Mouse (Mus musculus) spleen, adult 2 months (tissue): ENCODE results near the gene Syt16. TPM values are rescaled to one million over a fixed set of nuclear protein-coding genes. Genes with fewer than 3 reads are reported as not detected.

ENCODE experiments used
- DNase-seq, 2 experiments: peaks; one replicate each; pipeline versions ENCODE4 v3.0.0 to v3.0.0-alpha.2; 2012 to 2021; ENCODE audit warnings: low spot score in 2 of 2, low read depth in 1 of 2
- H3K27ac ChIP-seq: fragments of 200-500 bp; 2 replicates; pipeline ENCODE4 v1.5.1; 2012; ENCODE audit warnings: low read length, inconsistent platforms; ENCODE audit not compliant: insufficient read depth
- H3K27me3 ChIP-seq: fragments of 200-500 bp; 2 replicates; pipeline ENCODE4 v1.6.1; 2012; ENCODE audit warnings: mild to moderate bottlenecking, moderate library complexity, low read length, inconsistent platforms; ENCODE audit not compliant: control insufficient read depth, insufficient read depth
- H3K36me3 ChIP-seq: fragments of 200-500 bp; 2 replicates; pipeline ENCODE4 v1.6.1; 2012; ENCODE audit warnings: mild to moderate bottlenecking, low read length, inconsistent platforms; ENCODE audit not compliant: control insufficient read depth, insufficient read depth
- H3K4me1 ChIP-seq: fragments of 200-500 bp; 2 replicates; pipeline ENCODE4 v1.6.1; 2011; ENCODE audit warnings: inconsistent platforms; ENCODE audit not compliant: control insufficient read depth, insufficient read depth, insufficient read length
- H3K4me3 ChIP-seq: fragments of 200-500 bp; 2 replicates; pipeline ENCODE4 v1.5.1; 2011; ENCODE audit warnings: mild to moderate bottlenecking, inconsistent platforms; ENCODE audit not compliant: insufficient read depth, insufficient read length; ENCODE audit errors: extremely low read depth
- CTCF ChIP-seq: fragments of 200-500 bp; IDR thresholded peaks from 2 replicates; pipeline ENCODE4 v1.5.1; 2011; ENCODE audit warnings: mild to moderate bottlenecking, inconsistent platforms; ENCODE audit not compliant: insufficient read depth, insufficient read length, insufficient replicate concordance; ENCODE audit errors: extremely low read depth
- POLR2A ChIP-seq: fragments of 200-500 bp; IDR thresholded peaks from 2 replicates; pipeline ENCODE4 v1.6.1; 2011; ENCODE audit warnings: low read depth, low read length, inconsistent platforms
- WGBS: fragments of 180-500 bp; shearing (Covaris S2); methylation state at CpG from one replicate; pipeline ENCODE4 v1.1.7; 2018; 5-methylcytosine and 5-hydroxymethylcytosine counted together
- polyA plus RNA-seq: library from polyadenylated mRNA; depleted of rRNA; stranded (reverse); fragments of >200 nt; gene quantifications from 2 replicates; pipeline ENCODE4 v1.2.3, GENCODE M21; 2012

Syt16 gene
- polyA plus RNA-seq, 1 experiment = not detected

- H3K27ac ChIP-seq = no peak overlapping the region
- no peaks in the 10 kb centered on the region for H3K36me3 ChIP-seq
Observed at GRCm38 (mm10) chr12:74131790-74132189, 134.3 kb downstream of the Syt16 start.

GRCm38 (mm10) chr12:74142147-74142546 lies 144.7 kb downstream of the Syt16 start:
- no peaks in the 10 kb centered on the region for H3K27me3 ChIP-seq
- H3K4me1 ChIP-seq = no peaks in the 10 kb centered on the region
- TF ChIP-seq POLR2A = no peak
- no peak for TF ChIP-seq CTCF
- no peaks in the 10 kb centered on the region for H3K36me3 ChIP-seq
- no peak overlapping the region for H3K27ac ChIP-seq
- no peak for DNase-seq
- 80% methylated on average over 7 of the region's 7 CpGs for WGBS
- H3K4me3 ChIP-seq = no peak overlapping the region

More at GRCm38 (mm10) chr12:74131790-74132189, 134.3 kb downstream of the Syt16 start:
- 81% methylated on average over 2 of the region's 2 CpGs for WGBS
- no peaks in the 10 kb centered on the region for H3K27me3 ChIP-seq
- TF ChIP-seq POLR2A (no peak), CTCF (no peak)
- no peak for DNase-seq
- no peak overlapping the region for H3K4me3 ChIP-seq
- no peaks in the 10 kb centered on the region for H3K4me1 ChIP-seq

GRCm38 (mm10) chr12:74144385-74144784 lies 146.9 kb downstream of the Syt16 start:
- 77% methylated on average over 5 of the region's 5 CpGs for WGBS
- no peak for TF ChIP-seq POLR2A
- no peak for TF ChIP-seq CTCF
- H3K4me3 ChIP-seq = no peak overlapping the region
- no peaks in the 10 kb centered on the region for H3K36me3 ChIP-seq
- H3K27ac ChIP-seq = no peak overlapping the region
- no peak for DNase-seq
- no peaks in the 10 kb centered on the region for H3K4me1 ChIP-seq
- H3K27me3 ChIP-seq = no peaks in the 10 kb centered on the region

GRCm38 (mm10) chr12:74160791-74161190 lies 163.3 kb downstream of the Syt16 start:
- no peaks in the 10 kb centered on the region for H3K27me3 ChIP-seq
- no peak overlapping the region for H3K4me3 ChIP-seq
- DNase-seq = no peak
- no peak overlapping the region for H3K27ac ChIP-seq
- no peaks in the 10 kb centered on the region for H3K4me1 ChIP-seq
- H3K36me3 ChIP-seq = no peaks in the 10 kb centered on the region
- 71% methylated on average over 3 of the region's 3 CpGs for WGBS
- TF ChIP-seq POLR2A (no peak), CTCF (no peak)

- WGBS = 87% methylated on average over 2 of the region's 2 CpGs
- no peak for DNase-seq
- H3K27ac ChIP-seq = no peak overlapping the region
- no peak overlapping the region for H3K4me3 ChIP-seq
- H3K27me3 ChIP-seq = no peaks in the 10 kb centered on the region
- H3K4me1 ChIP-seq = no peaks in the 10 kb centered on the region
- H3K36me3 ChIP-seq = no peaks in the 10 kb centered on the region
- TF ChIP-seq CTCF = no peak
- no peak for TF ChIP-seq POLR2A
Observed at GRCm38 (mm10) chr12:74163080-74163479, 165.6 kb downstream of the Syt16 start.

GRCm38 (mm10) chr12:74171257-74171656 lies 173.8 kb downstream of the Syt16 start:
- Histone ChIP-seq H3K4me1 (no peaks in the 10 kb centered on the region), H3K36me3 (no peaks in the 10 kb centered on the region), H3K27ac (no peak overlapping the region), H3K27me3 (no peaks in the 10 kb centered on the region), H3K4me3 (no peak overlapping the region)
- DNase-seq = no peak
- no peak for TF ChIP-seq POLR2A
- TF ChIP-seq CTCF = no peak
- 83% methylated on average over 1 of the region's 1 CpGs for WGBS

- TF ChIP-seq CTCF (no peak), POLR2A (no peak)
- no peaks in the 10 kb centered on the region for H3K27me3 ChIP-seq
- H3K36me3 ChIP-seq = no peaks in the 10 kb centered on the region
- H3K4me1 ChIP-seq = no peaks in the 10 kb centered on the region
- no peak for DNase-seq
- 86% methylated on average over 3 of the region's 3 CpGs for WGBS
- H3K27ac ChIP-seq = no peak overlapping the region
- H3K4me3 ChIP-seq = no peak overlapping the region
Observed at GRCm38 (mm10) chr12:74173902-74174301, 176.4 kb downstream of the Syt16 start.
